Mouse (Mus musculus) forebrain, embryonic 15.5 days (tissue): ENCODE measurements around the gene Myct1. TPM values are rescaled to one million over a fixed set of nuclear protein-coding genes. Genes with fewer than 3 reads are reported as not detected.
A peak's percentile ranks its signal among the peaks of the same experiment; 100 is the strongest.

Experiments
- ATAC-seq: fragments of 200-750 bp; cut with Nextera tagmentation; replicated peaks from 2 replicates; pipeline ENCODE4 v1.8.0; 2017; ENCODE audit warnings: mild to moderate bottlenecking, moderate TSS enrichment, moderate library complexity
- H3K27ac ChIP-seq: fragments of 300-500 bp; sonication (generic); replicated peaks from 2 replicates; pipeline ENCODE4 v1.5.1; 2015; ENCODE audit warnings: mild to moderate bottlenecking, inconsistent platforms
- H3K27me3 ChIP-seq: fragments of 300-500 bp; sonication (generic); 2 replicates; pipeline ENCODE4 v1.6.1; 2015; ENCODE audit warnings: inconsistent platforms
- H3K36me3 ChIP-seq: fragments of 300-500 bp; sonication (generic); 2 replicates; pipeline ENCODE4 v1.6.1; 2015; ENCODE audit warnings: mild to moderate bottlenecking, inconsistent platforms
- H3K4me1 ChIP-seq: fragments of 300-500 bp; sonication (generic); 2 replicates; pipeline ENCODE4 v1.6.1; 2015; ENCODE audit warnings: inconsistent platforms
- H3K4me2 ChIP-seq: fragments of 300-500 bp; sonication (generic); replicated peaks from 2 replicates; pipeline ENCODE4 v1.6.1; 2015; ENCODE audit warnings: mild to moderate bottlenecking, inconsistent platforms
- H3K4me3 ChIP-seq: fragments of 300-500 bp; sonication (generic); 2 replicates; pipeline ENCODE4 v1.5.1; 2015; ENCODE audit warnings: mild to moderate bottlenecking, inconsistent platforms
- H3K9ac ChIP-seq: fragments of 300-500 bp; sonication (generic); replicated peaks from 2 replicates; pipeline ENCODE4 v1.6.1; 2015; ENCODE audit warnings: mild to moderate bottlenecking, inconsistent platforms
- H3K9me3 ChIP-seq: fragments of 300-500 bp; sonication (generic); 2 replicates; pipeline ENCODE4 v1.6.1; 2016; ENCODE audit warnings: inconsistent platforms
- WGBS: fragments of 180-500 bp; shearing (Covaris S2); methylation state at CpG from one replicate; pipeline ENCODE4 v1.1.7; 2015; ENCODE audit warnings: mixed read lengths; 5-methylcytosine and 5-hydroxymethylcytosine counted together
- polyA plus RNA-seq: library from polyadenylated mRNA; unstranded; fragments of >200 nt; fragmentation: Nextera tagmentation; extraction: Ambion mirVana; gene quantifications from 2 replicates; pipeline ENCODE4 v1.2.1, GENCODE M21; 2015

Myct1 gene
- polyA plus RNA-seq, 1 experiment from 2014 or later: 1.1 TPM

DNA sequence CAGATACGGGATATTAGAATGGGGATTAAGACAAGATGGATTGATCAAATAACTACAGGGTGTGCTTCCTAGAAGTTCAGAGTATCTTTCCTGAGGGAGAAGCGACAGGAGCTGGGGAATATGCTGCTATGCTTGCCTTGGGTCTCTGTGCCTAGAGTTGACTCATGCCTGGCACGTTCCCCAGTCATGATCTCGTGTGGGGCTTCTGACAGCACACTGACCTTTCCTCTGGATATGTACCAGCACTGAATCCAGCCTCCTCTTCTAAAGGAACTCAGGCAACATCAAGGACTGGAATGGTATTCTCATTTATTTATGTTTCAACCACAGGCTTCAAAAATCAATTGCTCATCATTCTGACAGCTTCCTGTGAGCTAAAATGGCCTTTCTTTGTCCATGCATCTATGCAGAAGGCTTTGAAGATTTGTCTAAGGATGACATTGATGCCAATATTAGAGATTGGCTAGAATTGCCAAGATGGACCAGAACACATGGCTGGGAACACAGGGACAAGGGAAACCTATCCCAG, 40.2 kb downstream of the Myct1 start:
- H3K9ac ChIP-seq: no peak overlapping the region
- H3K27me3 ChIP-seq: no peaks in the 10 kb centered on the region
- no peaks in the 10 kb centered on the region for H3K4me1 ChIP-seq
- no peak for ATAC-seq
- no peak overlapping the region for H3K4me3 ChIP-seq
- no peaks in the 10 kb centered on the region for H3K36me3 ChIP-seq
- H3K4me2 ChIP-seq: no peak overlapping the region
- H3K27ac ChIP-seq: no peak overlapping the region
- 82% methylated on average over 4 of the region's 4 CpGs for WGBS
- no peaks in the 10 kb centered on the region for H3K9me3 ChIP-seq

DNA sequence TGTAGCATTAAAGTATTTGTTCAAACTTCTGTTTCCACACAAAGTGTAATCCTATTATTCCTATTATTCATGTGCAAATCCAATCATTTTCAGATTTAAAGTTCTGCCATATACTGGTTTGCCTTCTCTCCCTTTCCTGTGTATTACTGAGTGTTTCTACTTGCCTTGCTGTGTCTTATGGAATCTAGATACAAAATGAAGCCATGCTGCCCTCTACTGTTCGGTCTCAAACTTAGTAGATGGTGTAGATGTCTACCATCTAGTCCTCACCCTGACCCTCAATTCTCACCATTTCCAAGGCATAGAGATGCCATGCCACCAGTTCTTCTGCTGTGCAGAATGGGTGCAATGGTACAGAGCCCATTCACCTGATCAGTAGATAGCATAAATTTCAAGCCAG, 40.8 kb downstream of the Myct1 start:
- Histone ChIP-seq H3K4me3 (no peak overlapping the region), H3K27me3 (no peaks in the 10 kb centered on the region), H3K9ac (no peak overlapping the region), H3K27ac (no peak overlapping the region), H3K4me1 (no peaks in the 10 kb centered on the region), H3K9me3 (no peaks in the 10 kb centered on the region), H3K4me2 (no peak overlapping the region), H3K36me3 (no peaks in the 10 kb centered on the region)
- peak; percentile 70; the same call in 1 of the 2 replicates for ATAC-seq
- WGBS: 55% methylated on average over 1 of the region's 1 CpGs

DNA sequence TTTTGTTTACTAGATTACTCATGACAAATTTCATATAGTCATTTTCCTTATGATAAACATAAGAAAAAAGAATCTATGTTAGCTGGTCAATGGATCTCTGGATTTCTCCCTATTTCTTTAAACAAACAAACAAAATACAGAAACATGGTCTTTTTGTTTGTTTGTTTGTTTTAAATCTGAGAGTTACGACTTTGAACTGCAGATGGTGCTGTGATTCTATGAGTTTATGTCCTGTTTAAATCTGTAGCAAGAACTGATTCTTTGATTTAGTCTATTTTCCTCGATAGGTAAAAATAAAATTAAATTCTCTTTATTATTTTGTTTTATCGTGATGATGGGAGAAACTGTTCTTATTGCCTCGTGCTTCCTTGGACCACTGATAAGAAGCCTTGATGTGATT, 43.7 kb downstream of the Myct1 start:
- H3K9me3 ChIP-seq: no peaks in the 10 kb centered on the region
- H3K4me3 ChIP-seq: no peak overlapping the region
- no peak overlapping the region for H3K9ac ChIP-seq
- H3K4me2 ChIP-seq: no peak overlapping the region
- no peaks in the 10 kb centered on the region for H3K4me1 ChIP-seq
- H3K27ac ChIP-seq: no peak overlapping the region
- H3K36me3 ChIP-seq: no peaks in the 10 kb centered on the region
- 83% methylated on average over 4 of the region's 4 CpGs for WGBS
- no peaks in the 10 kb centered on the region for H3K27me3 ChIP-seq
- no peak for ATAC-seq

DNA sequence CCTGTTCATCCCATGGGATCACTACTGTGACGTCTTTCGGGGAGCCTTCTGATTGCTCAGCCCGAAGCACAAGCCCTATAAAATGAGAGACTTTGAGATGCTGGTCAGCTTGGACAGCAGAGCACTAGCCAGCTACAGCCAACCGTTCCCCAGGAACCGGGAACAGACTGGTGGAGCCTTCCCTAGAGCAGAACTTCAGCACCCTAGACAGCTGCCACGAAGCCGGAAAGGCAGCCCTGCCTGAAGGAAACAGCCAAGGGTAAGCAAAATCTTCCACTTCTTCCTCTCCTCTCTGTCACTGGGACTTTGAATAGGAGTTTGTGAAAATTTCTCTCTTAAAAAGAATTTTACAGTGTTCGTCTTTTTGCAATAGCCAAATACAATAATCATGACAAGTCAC, 45.5 kb downstream of the Myct1 start, which contains the start of gene Vip:
Vip (plus strand) TSS at position 107 of the 400 bp plus-strand sequence.
- no peaks in the 10 kb centered on the region for H3K27me3 ChIP-seq
- H3K9ac ChIP-seq: no peak within 1 kb of the TSS
- ATAC-seq: no peak
- H3K36me3 ChIP-seq: no peaks in the 10 kb centered on the region
- H3K27ac ChIP-seq: no peak within 1 kb of the TSS
- no peaks in the 10 kb centered on the region for H3K9me3 ChIP-seq
- no peaks in the 10 kb centered on the region for H3K4me1 ChIP-seq
- no peak within 1 kb of the TSS for H3K4me2 ChIP-seq
- H3K4me3 ChIP-seq: no peak within 1 kb of the TSS
- 34% methylated on average over 8 of the region's 8 CpGs for WGBS

Other genes starting within 250 kb of the Myct1 start
- gene Syne1, start 42.3 kb upstream of the Myct1 start, polyA plus RNA-seq: 4.9 and 5.2 TPM in 2 replicates
- not detected in 2 replicates for gene Vip, start 45.4 kb downstream of the Myct1 start, polyA plus RNA-seq
- gene Fbxo5, start 211.8 kb downstream of the Myct1 start, polyA plus RNA-seq: 36.2 and 39.2 TPM in 2 replicates
- 11.4 and 12.7 TPM in 2 replicates for gene Mtrf1l, start 230.1 kb downstream of the Myct1 start, polyA plus RNA-seq